Mouse (Mus musculus): ENCODE results near the gene Nfic.

Gene Nfic

DNA sequence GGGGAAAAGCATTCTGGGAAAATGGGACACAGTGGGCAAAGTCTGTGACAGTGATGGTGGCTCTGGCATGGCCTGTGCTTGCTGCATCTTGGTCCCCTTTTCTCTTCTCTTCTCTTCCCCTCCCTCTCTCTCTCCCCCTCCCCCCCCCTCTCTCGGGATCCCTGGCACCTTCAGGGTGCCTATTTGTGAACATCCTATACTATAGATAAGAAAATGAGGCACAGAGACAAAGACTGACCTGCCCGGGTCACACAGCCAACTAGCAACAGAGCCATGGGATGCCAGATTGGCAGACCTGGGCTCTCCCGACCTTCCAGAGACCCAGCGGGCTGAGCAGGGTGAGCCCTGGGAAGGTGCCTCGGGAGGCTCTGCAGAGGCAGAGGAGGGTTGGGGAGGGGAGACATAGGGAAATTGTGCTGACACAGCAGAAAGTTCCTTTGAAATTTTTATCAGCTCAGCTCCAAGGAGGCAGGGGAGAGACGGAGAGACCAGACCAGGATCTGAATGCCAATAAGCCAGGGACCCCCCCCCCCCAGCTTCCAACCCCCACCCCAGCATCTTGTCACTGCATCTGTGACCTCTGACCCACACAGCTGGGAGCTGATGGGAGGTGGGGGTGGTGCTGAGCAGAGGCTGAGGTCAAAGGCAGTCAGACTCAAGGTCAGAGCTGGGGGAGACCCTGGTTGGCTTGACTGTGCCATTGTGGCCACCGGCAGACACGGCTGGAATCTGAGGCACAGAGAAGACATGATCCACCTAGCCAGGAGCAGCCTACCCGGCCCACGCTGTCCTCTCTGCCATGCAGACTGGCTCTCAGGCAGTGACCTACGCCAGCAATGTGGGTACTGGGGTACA lies 37.0 kb downstream of the Nfic start:
- no peak for DNase-seq (ENCODE audit: low spot score in 2 of 2)

- DNase-seq (ENCODE audit: low spot score in 2 of 2), result no peak
Observed at GRCm38 (mm10) chr10:81417227-81418215, 37.9 kb downstream of the Nfic start.

DNA sequence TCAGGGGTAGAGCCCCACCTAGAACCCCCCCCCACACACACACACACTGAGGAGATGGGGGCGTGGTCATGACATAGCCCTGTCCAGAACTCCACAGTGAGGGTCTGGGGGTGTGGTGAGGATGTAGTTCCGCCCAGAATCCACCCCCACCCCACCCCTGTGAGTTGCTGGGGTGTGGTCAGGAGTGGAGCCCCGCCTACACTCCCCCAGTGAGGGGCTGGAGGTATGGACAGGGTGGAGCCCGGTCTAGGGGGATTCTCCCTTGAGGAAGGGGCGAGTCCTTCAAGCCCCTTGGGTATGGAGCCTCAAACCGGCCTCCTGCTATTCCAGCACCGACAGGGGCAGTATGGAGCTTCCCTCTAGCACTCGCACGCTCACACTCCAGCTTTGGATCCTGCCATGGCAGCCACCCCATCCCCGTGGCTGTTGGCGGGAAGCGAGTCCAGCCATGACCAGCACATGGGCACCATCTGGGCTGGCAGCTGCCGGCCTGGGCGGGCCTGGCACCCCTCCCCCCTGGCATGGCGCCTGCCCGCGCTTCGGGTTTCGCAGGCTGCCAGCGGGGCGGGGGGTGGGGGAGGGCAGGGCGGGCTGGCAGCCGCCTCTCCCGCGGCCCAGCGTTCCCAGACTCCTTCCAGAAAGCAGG lies 38.7 kb downstream of the Nfic start:
- DNase-seq (ENCODE audit: low spot score in 2 of 2), result peak; percentile 77 to 81

- DNase-seq (ENCODE audit: low spot score in 2 of 2), result no peak
Observed at GRCm38 (mm10) chr10:81415549-81416310, 39.7 kb downstream of the Nfic start.

DNA sequence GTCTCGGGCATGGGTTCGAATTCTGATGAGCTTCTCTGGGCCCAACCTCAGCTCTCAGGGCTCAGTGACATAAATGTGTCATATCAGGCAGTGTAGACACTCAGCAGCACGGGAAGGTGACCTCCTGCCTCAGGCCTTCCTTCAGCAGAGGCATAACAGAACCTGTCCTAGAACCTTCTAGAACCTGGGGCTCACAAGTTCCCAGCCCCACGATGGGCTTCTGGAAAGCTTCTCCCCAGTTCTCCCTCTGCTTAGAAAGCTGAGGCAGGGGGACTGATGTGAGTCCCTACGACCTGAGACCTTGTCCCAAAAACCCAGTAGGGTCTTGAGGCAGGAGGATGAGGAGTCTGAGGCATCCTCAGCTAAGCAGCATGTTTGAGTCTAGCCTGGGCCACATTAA lies 40.3 kb downstream of the Nfic start:
- DNase-seq (ENCODE audit: low spot score in 2 of 2), result no peak

DNA sequence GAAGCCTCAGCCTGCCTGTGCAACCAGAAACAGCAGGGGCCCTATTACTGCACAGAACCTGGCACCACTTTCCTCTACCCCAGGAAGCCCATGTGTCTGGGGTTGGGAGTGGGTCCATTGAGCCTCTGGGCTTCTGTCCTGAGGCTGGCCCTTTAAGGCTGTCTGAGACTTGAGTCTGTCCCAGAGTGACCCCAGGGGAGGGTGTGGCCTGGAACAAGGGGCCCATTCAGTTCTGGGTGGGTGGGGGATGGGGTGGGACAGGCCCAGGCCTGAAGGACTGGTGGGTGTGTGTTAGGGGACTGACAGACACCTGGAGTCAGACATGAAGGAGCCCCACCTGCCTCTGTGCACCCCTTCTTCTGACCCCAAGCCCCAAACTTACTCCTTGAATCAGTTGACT lies 40.8 kb downstream of the Nfic start:
- no peak for DNase-seq (ENCODE audit: low spot score in 2 of 2)

DNA sequence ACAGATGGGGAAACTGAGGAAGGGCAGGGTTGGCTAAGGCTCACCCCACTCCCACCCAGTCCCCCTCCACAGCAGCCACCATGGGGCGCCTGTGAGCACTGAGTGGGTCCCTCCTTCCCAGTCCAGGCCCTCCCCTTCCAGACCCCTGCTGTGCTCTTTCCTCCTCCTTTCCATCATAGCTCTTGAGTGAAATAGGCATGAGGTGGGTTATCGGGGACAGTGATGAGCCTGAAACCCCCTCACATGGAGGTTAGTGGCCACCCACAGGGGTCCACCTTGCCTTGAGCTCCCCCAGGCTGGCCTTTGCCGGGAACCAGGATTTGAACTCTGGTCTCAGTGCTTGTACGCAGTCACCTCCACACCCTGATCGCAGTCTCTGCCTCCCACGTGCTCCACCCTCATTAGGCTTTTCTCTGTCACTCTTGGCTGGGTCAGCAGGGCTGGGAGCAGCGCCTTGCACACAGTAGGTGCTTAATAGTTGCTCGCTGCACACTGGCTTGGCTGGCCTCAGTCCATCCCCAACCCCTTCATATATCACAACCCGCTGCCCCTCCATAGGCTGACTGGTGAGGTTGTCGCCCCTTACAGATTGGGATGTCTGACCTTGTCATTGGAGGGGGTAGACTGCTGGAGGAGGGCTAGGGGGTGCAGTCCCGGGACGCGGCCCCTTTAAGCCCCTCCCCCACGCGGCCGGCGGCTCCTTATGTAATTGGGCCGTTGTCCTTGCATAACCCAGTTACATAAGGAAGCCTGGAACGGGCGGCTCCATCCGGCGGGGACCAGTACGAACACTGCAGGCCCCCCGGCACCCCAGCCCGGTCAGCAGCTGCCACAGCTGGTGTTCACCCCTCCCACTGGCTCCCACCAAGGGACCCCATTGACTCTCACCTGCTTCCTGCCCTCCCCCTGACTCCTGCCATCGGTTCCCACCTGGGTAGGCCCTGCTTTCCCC lies 41.8 kb downstream of the Nfic start:
- peak; percentile 80 to 81 for DNase-seq (ENCODE audit: low spot score in 2 of 2)

DNA sequence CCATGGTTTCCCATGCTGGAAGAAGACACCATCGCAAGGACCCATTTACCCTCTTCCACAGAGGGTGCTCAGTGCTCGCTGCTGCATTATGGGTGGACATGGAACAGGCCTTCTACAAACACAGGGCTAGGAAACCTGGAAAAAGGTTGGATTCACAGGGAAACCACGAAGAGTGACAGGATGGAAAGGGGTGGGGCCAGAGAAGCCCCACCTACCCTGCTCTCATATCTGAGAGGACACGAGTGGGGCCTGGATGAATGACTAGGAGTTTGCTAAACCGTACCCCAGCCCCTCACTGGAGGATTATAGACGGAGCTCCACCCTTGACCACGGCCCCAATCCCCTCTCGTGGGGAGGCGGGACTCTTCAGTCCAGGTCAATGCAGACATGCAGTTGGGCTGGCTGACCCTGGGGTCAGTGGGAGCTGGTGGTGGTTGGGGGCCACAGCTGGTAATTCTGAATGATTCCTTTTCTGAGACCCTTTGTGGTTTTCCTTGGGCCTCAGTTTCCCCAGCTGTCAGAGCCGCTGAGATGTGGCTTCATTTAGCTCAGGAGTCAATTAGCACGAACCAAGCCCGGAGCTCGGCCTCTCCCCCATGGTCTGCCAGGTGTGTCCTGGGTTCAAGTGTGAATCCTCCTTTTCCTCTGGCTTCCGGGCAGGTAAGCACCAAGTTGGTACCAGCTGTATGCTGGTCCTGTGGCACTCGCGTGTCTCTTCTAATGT lies 42.7 kb downstream of the Nfic start:
- no peak for DNase-seq (ENCODE audit: low spot score in 2 of 2)

GRCm38 (mm10) chr10:81411471-81412400 lies 43.7 kb downstream of the Nfic start:
- peak in 1 of 2 experiments; percentile 74 for DNase-seq (ENCODE audit: low spot score in 2 of 2)

DNA sequence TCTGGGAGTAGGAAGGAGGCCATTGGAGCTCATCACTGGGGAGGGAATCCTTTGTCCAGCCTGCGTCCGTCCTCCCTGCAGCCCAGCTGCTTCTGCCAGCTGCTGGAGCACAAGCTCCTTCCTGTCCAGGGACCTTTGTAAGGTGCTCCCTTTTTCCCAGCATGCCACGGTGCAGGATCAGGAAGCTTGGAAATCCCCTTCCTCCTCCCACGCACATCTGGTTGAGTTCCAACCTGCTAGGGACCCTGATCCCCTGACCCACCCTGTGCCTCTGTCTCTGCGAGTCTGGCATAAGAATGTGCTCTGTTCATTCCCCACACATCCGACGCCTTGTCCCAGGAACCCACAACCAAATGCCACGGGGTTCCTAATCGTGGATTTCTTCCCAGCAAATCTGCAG lies 44.5 kb downstream of the Nfic start:
- DNase-seq (ENCODE audit: low spot score in 2 of 2), result no peak

DNA sequence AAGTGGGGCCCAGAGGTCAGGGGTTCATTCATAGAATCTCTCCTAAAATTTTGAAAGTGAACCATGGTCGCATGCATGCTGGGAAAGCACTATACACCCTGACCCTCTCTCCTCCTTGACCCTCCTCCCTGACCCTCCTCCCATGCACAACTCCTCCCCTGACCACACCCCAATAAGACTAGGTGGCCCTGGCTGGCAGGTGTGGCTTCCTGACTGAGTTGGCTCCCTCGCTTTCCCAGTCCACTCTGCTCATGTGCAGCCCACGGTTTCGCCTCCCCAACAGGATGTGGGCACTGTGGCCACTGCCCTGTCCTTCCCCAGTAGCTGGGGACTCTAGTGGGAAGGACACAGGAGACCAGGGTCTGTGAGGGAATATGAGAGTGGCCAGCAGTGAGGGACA lies 45.1 kb downstream of the Nfic start:
- no peak for DNase-seq (ENCODE audit: low spot score in 2 of 2)

GRCm38 (mm10) chr10:81409330-81409729 lies 46.1 kb downstream of the Nfic start:
- no peak for DNase-seq (ENCODE audit: low spot score in 2 of 2)

DNA sequence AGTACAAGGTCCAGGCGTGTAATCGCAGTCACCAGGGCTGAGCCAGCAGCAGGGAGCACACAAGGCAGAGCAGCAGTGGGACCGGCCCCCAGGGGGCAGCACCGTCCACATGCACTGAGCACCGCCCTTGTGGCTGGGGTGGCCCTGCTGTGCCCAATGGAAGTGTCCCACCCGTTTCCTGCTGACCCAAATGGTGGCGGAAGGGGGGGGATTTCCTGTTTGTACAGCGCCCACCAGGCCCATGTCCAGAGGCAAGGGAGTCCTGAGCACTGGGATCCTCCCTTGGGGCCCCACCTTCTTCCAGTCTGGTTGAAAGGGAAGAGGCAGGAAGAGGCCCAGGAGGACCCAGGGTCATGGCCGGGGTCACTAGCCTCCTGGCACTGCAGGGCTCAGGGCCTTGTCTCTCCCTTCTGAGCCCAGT lies 46.6 kb downstream of the Nfic start:
- DNase-seq (ENCODE audit: low spot score in 2 of 2), result no peak

DNA sequence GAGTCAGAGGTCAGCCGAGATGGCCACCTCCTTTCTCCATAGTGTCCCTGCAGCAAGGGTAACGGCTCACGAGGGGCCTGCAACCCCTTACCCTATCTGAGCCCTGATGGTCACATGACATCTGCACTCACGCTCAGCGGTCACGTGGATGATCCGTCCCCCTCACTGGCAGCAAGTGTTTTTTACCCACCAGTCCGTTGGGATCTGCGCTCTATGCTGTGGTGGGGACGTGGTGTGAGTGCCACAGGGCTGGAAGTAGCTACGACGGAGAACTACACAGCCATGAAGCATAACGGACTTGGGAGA lies 47.1 kb downstream of the Nfic start:
- no peak for DNase-seq (ENCODE audit: low spot score in 2 of 2)

- DNase-seq (ENCODE audit: low spot score in 2 of 2), result peak; percentile 57 to 68
Observed at GRCm38 (mm10) chr10:81407539-81408423, 47.7 kb downstream of the Nfic start.

GRCm38 (mm10) chr10:81406504-81407440 lies 48.7 kb downstream of the Nfic start:
- DNase-seq (ENCODE audit: low spot score in 2 of 2), result no peak

Measured in frontal cortex, postnatal 14 days (tissue).